Mouse (Mus musculus) cerebellum, adult 2 months (tissue): ENCODE measurements at regions not wholly inside any gene's neighbourhood (a gene's known extent, or its start where the extent isn't known, plus 50 kb on each side); places are given as distances from the start of the nearest gene placed in this dataset.
"Not testable (repeated sequence)": the region's sequence is repeated elsewhere in the genome, so short reads cannot be mapped to it uniquely, and the experiment has no call there.

Experiments
- DNase-seq, 2 experiments: peaks; one replicate each; pipeline ENCODE4 v3.0.0; 2021
- H3K27ac ChIP-seq: fragments of 200-500 bp; 2 replicates; pipeline ENCODE4 v1.5.1; 2012; ENCODE audit warnings: low read length, control low read depth, inconsistent platforms; ENCODE audit not compliant: insufficient read depth
- H3K27me3 ChIP-seq: fragments of 200-500 bp; 2 replicates; pipeline ENCODE4 v1.6.1; 2012; ENCODE audit warnings: inconsistent platforms, mild to moderate bottlenecking, low read length, moderate library complexity; ENCODE audit not compliant: control insufficient read depth, insufficient read depth
- H3K4me1 ChIP-seq: fragments of 200-500 bp; 2 replicates; pipeline ENCODE4 v1.6.1; 2011; ENCODE audit warnings: low read length; ENCODE audit not compliant: control insufficient read depth, insufficient read depth
- H3K4me3 ChIP-seq: fragments of 200-500 bp; replicated peaks from 2 replicates; pipeline ENCODE3; 2011; ENCODE audit warnings: mild to moderate bottlenecking, low read depth, low read length, control low read depth; ENCODE audit not compliant: insufficient read depth
- CTCF ChIP-seq: fragments of 200-500 bp; IDR thresholded peaks from 2 replicates; pipeline ENCODE4 v1.5.1; 2011; ENCODE audit warnings: low read depth, mild to moderate bottlenecking, control low read depth, low read length, moderate library complexity, borderline replicate concordance; ENCODE audit not compliant: insufficient read depth
- POLR2A ChIP-seq: fragments of 200-500 bp; IDR thresholded peaks from 2 replicates; pipeline ENCODE4 v1.6.1; 2011; ENCODE audit warnings: low read length, control low read depth, borderline replicate concordance; ENCODE audit not compliant: insufficient read depth
- WGBS: fragments of 180-500 bp; shearing (Covaris S2); methylation state at CpG from one replicate; pipeline ENCODE4 v1.1.7; 2018; 5-methylcytosine and 5-hydroxymethylcytosine counted together

- H3K27me3 ChIP-seq: no peaks in the 10 kb centered on the region; the same call in 1 of the 2 replicates
- no peak overlapping the region for H3K27ac ChIP-seq
- H3K4me3 ChIP-seq: no peak overlapping the region
- TF ChIP-seq CTCF (no peak), POLR2A (no peak)
- no peak for DNase-seq
- H3K4me1 ChIP-seq: no peaks in the 10 kb centered on the region
Observed at GRCm38 (mm10) chr12:77622243-77622642, 384.3 kb downstream of the Fut8 start.

GRCm38 (mm10) chr12:77624323-77624722, 386.4 kb downstream of the Fut8 start:
- peak in 1 of 2 experiments; percentile 14 for DNase-seq
- H3K27ac ChIP-seq, H3K27me3 ChIP-seq, H3K4me3 ChIP-seq, H3K4me1 ChIP-seq: not testable (repeated sequence)
- WGBS: 61% methylated on average over 14 of the region's 14 CpGs
- peak; percentile 28; the same call in 1 of the 2 replicates for TF ChIP-seq CTCF

- no peaks in the 10 kb centered on the region; the same call in 1 of the 2 replicates for H3K4me1 ChIP-seq
- DNase-seq: no peak
- H3K27me3 ChIP-seq: no peaks in the 10 kb centered on the region; the same call in 1 of the 2 replicates
- TF ChIP-seq POLR2A: no peak
- no peak for TF ChIP-seq CTCF
- no peak overlapping the region for H3K4me3 ChIP-seq
- no peak overlapping the region for H3K27ac ChIP-seq
Observed at GRCm38 (mm10) chr12:77628358-77628850, 390.5 kb downstream of the Fut8 start.

- WGBS: 32% methylated on average over 10 of the region's 10 CpGs
- TF ChIP-seq POLR2A (no peak), CTCF (no peak)
- Histone ChIP-seq H3K4me1 (peaks cover 11% of the 10 kb centered on the region; the same call in 1 of the 2 replicates), H3K4me3 (no peak overlapping the region), H3K27me3 (no peaks in the 10 kb centered on the region), H3K27ac (no peak overlapping the region)
- peak; percentile 36 to 44 for DNase-seq
Observed at GRCm38 (mm10) chr12:77633981-77634650, 396.2 kb downstream of the Fut8 start.

- H3K4me3 ChIP-seq: no peak overlapping the region
- H3K27ac ChIP-seq: no peak overlapping the region
- no peaks in the 10 kb centered on the region for H3K27me3 ChIP-seq
- TF ChIP-seq POLR2A (no peak), CTCF (no peak)
- DNase-seq: peak; percentile 47 to 64
- WGBS: 19% methylated on average over 7 of the region's 7 CpGs
- H3K4me1 ChIP-seq: peaks cover 11% of the 10 kb centered on the region; the same call in 1 of the 2 replicates
Observed at GRCm38 (mm10) chr12:77638266-77638665, 400.3 kb downstream of the Fut8 start.

- no peaks in the 10 kb centered on the region for H3K27me3 ChIP-seq
- DNase-seq: no peak
- TF ChIP-seq POLR2A (no peak), CTCF (no peak)
- H3K4me3 ChIP-seq: no peak overlapping the region
- peaks cover 6% of the 10 kb centered on the region; the same call in 1 of the 2 replicates for H3K4me1 ChIP-seq
- H3K27ac ChIP-seq: no peak overlapping the region
- 40% methylated on average over 4 of the region's 4 CpGs for WGBS
Observed at GRCm38 (mm10) chr12:77642336-77642735, 404.4 kb downstream of the Fut8 start.

GRCm38 (mm10) chr12:77647841-77648240, 409.9 kb downstream of the Fut8 start:
- peaks cover 4% of the 10 kb centered on the region; the same call in 1 of the 2 replicates for H3K4me1 ChIP-seq
- H3K4me3 ChIP-seq: no peak overlapping the region
- H3K27ac ChIP-seq: no peak overlapping the region
- no peak for DNase-seq
- TF ChIP-seq POLR2A: no peak
- no peak for TF ChIP-seq CTCF
- WGBS: 89% methylated on average over 3 of the region's 3 CpGs
- H3K27me3 ChIP-seq: no peaks in the 10 kb centered on the region

GRCm38 (mm10) chr12:77654282-77654681, 416.4 kb downstream of the Fut8 start:
- H3K4me1 ChIP-seq: peaks cover 3% of the 10 kb centered on the region; the same call in 1 of the 2 replicates
- 87% methylated on average over 3 of the region's 3 CpGs for WGBS
- no peak for TF ChIP-seq POLR2A
- no peak for TF ChIP-seq CTCF

More at GRCm38 (mm10) chr12:77654282-77654681, 416.4 kb downstream of the Fut8 start:
- Histone ChIP-seq H3K27me3 (no peaks in the 10 kb centered on the region), H3K4me3 (no peak overlapping the region), H3K27ac (no peak overlapping the region)
- DNase-seq: no peak
